Mouse (Mus musculus): ENCODE measurements at regions not wholly inside any gene's neighbourhood (a gene's known extent, or its start where the extent isn't known, plus 50 kb on each side); places are given as distances from the start of the nearest gene placed in this dataset.

- TF ChIP-seq CTCF (IDR thresholded peaks at IDR 0.05; ENCODE audit: low read depth, low read length) (no peak), POLR2A (IDR thresholded peaks at IDR 0.05; ENCODE audit: insufficient read depth, low read length) (no peak)
These were observed 404.4 kb upstream of the Clnk start for GRCm38 (mm10) chr5:39281021-39281420.

Data from ES-Bruce4 (cell line).